Mouse (Mus musculus) splenic B cell, adult 2 months (primary cell): ENCODE measurements around the gene Recql5.

ENCODE experiments used
- DNase-seq: peaks from one replicate; pipeline ENCODE4 v3.0.0-alpha.2; 2011; ENCODE audit warnings: low read depth, low spot score
- H3K27me3 ChIP-seq: 2 replicates; pipeline ENCODE4 v1.6.1; 2012; ENCODE audit warnings: mild to moderate bottlenecking, low read length, moderate library complexity, mixed read lengths; ENCODE audit not compliant: control insufficient read depth, poor library complexity, insufficient read depth, severe bottlenecking
- H3K36me3 ChIP-seq: 2 replicates; pipeline ENCODE4 v1.6.1; 2012; ENCODE audit warnings: mild to moderate bottlenecking, low read length, moderate library complexity, mixed read lengths; ENCODE audit not compliant: control insufficient read depth, poor library complexity, insufficient read depth, severe bottlenecking

The Recql5 gene

GRCm38 (mm10) chr11:115843141-115843890, 90.0 kb downstream of the Recql5 start:
- no peak for DNase-seq
- Histone ChIP-seq H3K27me3 (no peaks in the 10 kb centered on the region), H3K36me3 (peaks cover 3% of the 10 kb centered on the region)
